Mouse (Mus musculus) stomach, embryonic 16.5 days (tissue): ENCODE measurements around the gene Srgap1. TPM values are rescaled to one million over a fixed set of nuclear protein-coding genes. Genes with fewer than 3 reads are reported as not detected.
A peak's percentile ranks its signal among the peaks of the same experiment; 100 is the strongest.

Source experiments
- ATAC-seq: fragments of 200-750 bp; cut with Nextera tagmentation; 2 replicates; pipeline ENCODE4 v1.8.0; 2017; ENCODE audit warnings: moderate number of reproducible peaks, moderate TSS enrichment; ENCODE audit not compliant: insufficient read depth, low FRiP score
- H3K27ac ChIP-seq: fragments of 300-500 bp; sonication (generic); 2 replicates; pipeline ENCODE4 v1.5.1; 2014; ENCODE audit warnings: low read length
- H3K27me3 ChIP-seq: fragments of 300-500 bp; sonication (generic); 2 replicates; pipeline ENCODE4 v1.6.1; 2014; ENCODE audit warnings: low read length, control low read depth, mixed read lengths; ENCODE audit not compliant: control insufficient read depth, insufficient read depth
- H3K36me3 ChIP-seq: fragments of 300-500 bp; sonication (generic); 2 replicates; pipeline ENCODE4 v1.6.1; 2014; ENCODE audit warnings: low read length; ENCODE audit not compliant: control insufficient read depth, insufficient read depth
- H3K4me1 ChIP-seq: fragments of 300-500 bp; sonication (generic); 2 replicates; pipeline ENCODE4 v1.6.1; 2014; ENCODE audit warnings: low read length, control low read depth, mixed read lengths; ENCODE audit not compliant: control insufficient read depth, insufficient read depth
- H3K4me2 ChIP-seq: fragments of 300-500 bp; sonication (generic); 2 replicates; pipeline ENCODE4 v1.6.1; 2014; ENCODE audit warnings: low read depth, low read length, mixed read lengths
- H3K4me3 ChIP-seq: fragments of 300-500 bp; sonication (generic); replicated peaks from 2 replicates; pipeline ENCODE4 v1.5.1; 2014; ENCODE audit warnings: mild to moderate bottlenecking, low read length
- H3K9ac ChIP-seq: fragments of 300-500 bp; sonication (generic); 2 replicates; pipeline ENCODE4 v1.6.1; 2014; ENCODE audit warnings: low read length
- H3K9me3 ChIP-seq: fragments of 300-500 bp; sonication (generic); replicated peaks from 2 replicates; pipeline ENCODE4 v1.6.1; 2016; ENCODE audit warnings: low read length, control low read depth; ENCODE audit not compliant: control insufficient read depth
- WGBS: fragments of 180-500 bp; shearing (Covaris S2); extraction: QIAGEN DNeasy Blood & Tissue Kit; methylation state at CpG from one replicate; pipeline ENCODE4 v1.1.7; 2014; 5-methylcytosine and 5-hydroxymethylcytosine counted together
- polyA plus RNA-seq: library from polyadenylated mRNA; unstranded; fragments of >200 nt; fragmentation: Nextera tagmentation; extraction: Ambion mirVana; gene quantifications from 2 replicates; pipeline ENCODE4 v1.2.1, GENCODE M21; 2015

Srgap1 gene
- polyA plus RNA-seq, 1 experiment from 2014 or later = 5.6 TPM

GRCm38 (mm10) chr10:121873063-121873489 lies 174.0 kb downstream of the Srgap1 start:
- peak overlapping the region; percentile 75 for H3K27ac ChIP-seq
- WGBS = 15% methylated on average over 4 of the region's 4 CpGs
- no peaks in the 10 kb centered on the region for H3K27me3 ChIP-seq
- peaks cover 18% of the 10 kb centered on the region; the same call in 1 of the 2 replicates for H3K4me1 ChIP-seq
- peak; percentile 83 for ATAC-seq
- no peak overlapping the region for H3K4me3 ChIP-seq
- H3K36me3 ChIP-seq = peaks cover 9% of the 10 kb centered on the region
- peak overlapping the region; percentile 22; the same call in 1 of the 2 replicates for H3K9ac ChIP-seq
- no peak overlapping the region for H3K4me2 ChIP-seq
- H3K9me3 ChIP-seq = no peaks in the 10 kb centered on the region

GRCm38 (mm10) chr10:121869941-121870340 lies 177.2 kb downstream of the Srgap1 start:
- Histone ChIP-seq H3K4me2 (0 out of 2 replicates have a peak overlapping the region, but pooled peaks have one; percentile 7), H3K36me3 (peaks cover 9% of the 10 kb centered on the region), H3K4me1 (peaks cover 24% of the 10 kb centered on the region; the same call in 1 of the 2 replicates), H3K9ac (no peak overlapping the region), H3K4me3 (no peak overlapping the region), H3K27me3 (no peaks in the 10 kb centered on the region), H3K9me3 (no peaks in the 10 kb centered on the region), H3K27ac (peak overlapping the region; percentile 62; the same call in 1 of the 2 replicates)
- peak; percentile 30; the same call in 1 of the 2 replicates for ATAC-seq
- 39% methylated on average over 8 of the region's 8 CpGs for WGBS

- Histone ChIP-seq H3K4me1 (peaks cover 19% of the 10 kb centered on the region; the same call in 1 of the 2 replicates), H3K4me3 (no peak overlapping the region), H3K36me3 (peaks cover 9% of the 10 kb centered on the region), H3K9ac (no peak overlapping the region), H3K4me2 (no peak overlapping the region), H3K9me3 (no peaks in the 10 kb centered on the region), H3K27me3 (no peaks in the 10 kb centered on the region), H3K27ac (no peak overlapping the region)
- ATAC-seq = no peak
- WGBS = 96% methylated on average over 3 of the region's 3 CpGs
These were observed 178.9 kb downstream of the Srgap1 start for GRCm38 (mm10) chr10:121868255-121868654.

- H3K4me1 ChIP-seq = peaks cover 15% of the 10 kb centered on the region; the same call in 1 of the 2 replicates
- WGBS = 45% methylated on average over 18 of the region's 18 CpGs
- H3K4me2 ChIP-seq = peak overlapping the region; percentile 27; the same call in 1 of the 2 replicates
- peak overlapping the region; percentile 30; the same call in 1 of the 2 replicates for H3K27ac ChIP-seq
- no peak overlapping the region for H3K4me3 ChIP-seq
- no peaks in the 10 kb centered on the region for H3K27me3 ChIP-seq
- no peaks in the 10 kb centered on the region for H3K9me3 ChIP-seq
- peaks cover 9% of the 10 kb centered on the region for H3K36me3 ChIP-seq
- ATAC-seq = no peak
- H3K9ac ChIP-seq = peak overlapping the region; percentile 43; the same call in 1 of the 2 replicates
These were observed 181.4 kb downstream of the Srgap1 start for GRCm38 (mm10) chr10:121865503-121866239.

- H3K9ac ChIP-seq = no peak overlapping the region
- ATAC-seq = no peak
These were observed 186.2 kb downstream of the Srgap1 start for GRCm38 (mm10) chr10:121860924-121861323.

GRCm38 (mm10) chr10:121859803-121860571 lies 187.1 kb downstream of the Srgap1 start:
- WGBS = 78% methylated on average over 10 of the region's 10 CpGs
- no peaks in the 10 kb centered on the region for H3K27me3 ChIP-seq
- H3K4me3 ChIP-seq = no peak overlapping the region
- no peak for ATAC-seq
- H3K4me2 ChIP-seq = no peak overlapping the region
- H3K27ac ChIP-seq = no peak overlapping the region
- H3K4me1 ChIP-seq = 0 out of 2 replicates have a peak, but pooled peaks cover 3% of the 10 kb centered on the region
- no peak overlapping the region for H3K9ac ChIP-seq
- peaks cover 3% of the 10 kb centered on the region; the same call in 1 of the 2 replicates for H3K36me3 ChIP-seq
- H3K9me3 ChIP-seq = no peaks in the 10 kb centered on the region

More at GRCm38 (mm10) chr10:121860924-121861323, 186.2 kb downstream of the Srgap1 start:
- H3K36me3 ChIP-seq = no peaks in the 10 kb centered on the region
- H3K27me3 ChIP-seq = no peaks in the 10 kb centered on the region
- H3K9me3 ChIP-seq = no peaks in the 10 kb centered on the region
- H3K4me2 ChIP-seq = no peak overlapping the region
- WGBS = 60% methylated on average over 2 of the region's 2 CpGs
- no peak overlapping the region for H3K4me3 ChIP-seq
- H3K27ac ChIP-seq = no peak overlapping the region
- peaks cover 8% of the 10 kb centered on the region; the same call in 1 of the 2 replicates for H3K4me1 ChIP-seq

- Histone ChIP-seq H3K9ac (no peak overlapping the region), H3K27me3 (no peaks in the 10 kb centered on the region), H3K4me1 (0 out of 2 replicates have a peak, but pooled peaks cover 3% of the 10 kb centered on the region), H3K9me3 (no peaks in the 10 kb centered on the region), H3K27ac (no peak overlapping the region), H3K4me3 (no peak overlapping the region), H3K36me3 (peaks cover 3% of the 10 kb centered on the region; the same call in 1 of the 2 replicates), H3K4me2 (no peak overlapping the region)
- no peak for ATAC-seq
- WGBS = 61% methylated on average over 2 of the region's 2 CpGs
These were observed 188.2 kb downstream of the Srgap1 start for GRCm38 (mm10) chr10:121858911-121859310.

GRCm38 (mm10) chr10:121858086-121858485 lies 189.0 kb downstream of the Srgap1 start:
- no peaks in the 10 kb centered on the region for H3K27me3 ChIP-seq
- H3K27ac ChIP-seq = no peak overlapping the region
- no peaks in the 10 kb centered on the region for H3K9me3 ChIP-seq
- H3K4me3 ChIP-seq = no peak overlapping the region
- no peak overlapping the region for H3K4me2 ChIP-seq
- 75% methylated on average over 1 of the region's 1 CpGs for WGBS
- no peak for ATAC-seq
- H3K36me3 ChIP-seq = peaks cover 3% of the 10 kb centered on the region; the same call in 1 of the 2 replicates
- H3K9ac ChIP-seq = no peak overlapping the region
- 0 out of 2 replicates have a peak, but pooled peaks cover 3% of the 10 kb centered on the region for H3K4me1 ChIP-seq
